Mouse (Mus musculus) thymus, postnatal 14 days (tissue): ENCODE data around the gene Ide.

ENCODE experiments used
- DNase-seq: peaks from one replicate; pipeline ENCODE4 v3.0.0; 2021

Gene Ide

GRCm38 (mm10) chr19:37332726-37333125 is 4.9 kb downstream of the Ide start:
- no peak for DNase-seq

DNA sequence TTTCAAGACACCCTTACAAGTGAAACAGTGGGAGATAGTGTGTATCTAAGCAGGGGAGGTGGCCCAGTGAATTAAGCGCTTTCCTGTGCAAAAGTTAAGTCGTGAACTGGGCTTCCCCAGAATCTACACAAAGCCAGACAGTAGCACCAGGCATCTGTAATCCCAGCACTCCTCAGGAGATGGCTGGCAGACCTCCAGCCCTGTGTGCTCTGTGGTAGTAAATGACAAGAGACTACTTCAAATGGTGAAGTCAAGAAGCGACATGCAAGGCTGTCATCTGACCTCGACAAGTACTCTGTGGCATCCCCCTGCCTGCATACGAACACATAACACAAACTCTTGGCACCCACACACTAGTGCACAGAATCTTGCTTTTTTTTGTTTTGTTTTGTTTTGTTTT is 10.4 kb downstream of the Ide start:
- DNase-seq: no peak

DNA sequence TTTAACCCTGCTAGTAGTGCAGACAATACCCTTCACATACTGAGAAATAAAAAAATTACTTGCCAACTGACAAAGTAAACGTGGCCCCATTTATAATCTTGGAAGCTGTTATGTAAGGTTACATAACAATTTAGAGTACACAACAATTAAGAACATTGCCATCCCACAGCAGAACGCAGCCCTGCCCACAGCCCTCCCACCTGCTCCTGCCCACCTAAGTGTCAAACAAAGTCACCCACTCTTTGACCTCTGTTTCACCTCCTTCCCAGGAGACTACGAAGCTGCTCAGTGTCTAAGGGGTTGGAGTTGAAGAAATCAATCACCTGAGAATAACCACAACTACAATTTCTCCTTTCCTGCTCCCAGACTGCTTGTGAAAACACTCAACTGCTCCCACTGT is 14.1 kb downstream of the Ide start:
- no peak for DNase-seq

DNA sequence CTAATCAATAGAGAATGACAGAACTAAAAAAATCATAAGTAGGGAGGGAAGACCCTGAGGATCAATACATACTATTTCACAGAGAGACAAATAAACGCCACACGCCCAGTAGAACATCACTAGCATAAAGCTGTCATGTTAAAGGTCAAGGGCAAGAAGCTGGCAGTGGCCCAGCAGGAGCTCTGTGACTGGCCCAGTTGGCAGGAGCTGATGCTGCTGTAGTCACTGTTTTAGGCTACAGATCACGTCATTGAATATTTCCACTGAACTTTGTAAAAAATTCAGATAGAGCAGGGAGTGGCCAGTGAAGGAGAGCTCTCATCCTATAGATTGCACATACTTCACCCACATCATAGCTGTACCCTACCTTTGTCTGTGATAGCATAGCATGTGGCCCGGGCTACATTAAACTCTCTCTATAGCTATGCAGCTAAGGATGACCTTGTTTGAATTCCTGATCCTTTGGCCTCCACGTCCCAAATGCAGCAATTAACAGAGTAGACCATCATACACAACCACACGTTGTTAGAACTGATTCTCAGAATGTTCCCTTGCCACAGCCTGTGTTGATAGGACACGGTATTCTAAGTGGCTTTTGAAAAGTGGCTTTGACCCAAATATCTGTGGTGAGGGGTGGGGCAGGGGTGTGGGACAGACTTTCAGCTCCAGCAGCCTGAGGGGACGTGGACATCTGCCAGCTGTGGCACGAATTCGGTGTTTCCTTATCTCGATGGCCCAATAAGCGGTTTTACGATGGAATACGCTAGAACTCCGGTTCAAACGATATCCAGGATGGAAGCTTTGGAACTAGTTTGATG is 16.6 kb downstream of the Ide start:
- no peak for DNase-seq

DNA sequence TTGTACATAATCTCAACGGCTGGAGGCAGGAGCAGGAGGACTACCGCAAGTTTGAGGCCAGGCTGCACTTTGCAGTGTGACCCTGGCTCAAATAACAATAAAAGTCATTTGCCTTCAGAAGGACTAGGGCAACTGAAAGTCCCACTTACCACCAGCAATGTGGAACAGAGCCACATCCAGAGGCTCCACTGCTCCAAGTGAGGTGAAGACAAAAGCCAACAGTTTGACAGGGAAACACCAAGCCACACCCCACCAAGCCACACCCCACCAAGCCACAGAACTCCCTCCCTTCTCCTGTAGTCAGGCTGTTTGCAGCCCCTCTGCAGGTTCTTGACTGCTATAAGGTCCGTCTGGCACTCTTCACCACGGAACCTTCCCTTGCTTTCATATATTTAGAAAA is 20.3 kb downstream of the Ide start:
- DNase-seq: no peak

DNA sequence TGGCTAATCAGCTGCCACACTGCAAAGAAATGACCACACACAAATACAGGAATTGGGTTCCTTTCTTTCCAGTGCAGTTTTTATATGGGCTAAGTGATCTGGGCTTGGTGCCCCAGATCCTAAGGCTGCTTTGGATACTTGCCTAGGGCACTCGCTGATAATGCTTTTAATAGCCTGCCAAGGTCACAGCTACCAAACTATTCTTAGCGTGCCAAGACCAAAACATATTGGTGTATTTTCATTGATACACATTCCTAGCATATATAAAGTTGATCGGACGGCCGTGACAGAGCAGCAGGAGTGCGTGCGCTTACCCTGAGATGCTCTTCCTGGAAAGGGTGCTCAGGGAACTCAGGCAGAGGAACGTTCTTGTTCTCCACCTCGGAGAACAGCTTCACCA is 22.6 kb downstream of the Ide start:
- DNase-seq: no peak

DNA sequence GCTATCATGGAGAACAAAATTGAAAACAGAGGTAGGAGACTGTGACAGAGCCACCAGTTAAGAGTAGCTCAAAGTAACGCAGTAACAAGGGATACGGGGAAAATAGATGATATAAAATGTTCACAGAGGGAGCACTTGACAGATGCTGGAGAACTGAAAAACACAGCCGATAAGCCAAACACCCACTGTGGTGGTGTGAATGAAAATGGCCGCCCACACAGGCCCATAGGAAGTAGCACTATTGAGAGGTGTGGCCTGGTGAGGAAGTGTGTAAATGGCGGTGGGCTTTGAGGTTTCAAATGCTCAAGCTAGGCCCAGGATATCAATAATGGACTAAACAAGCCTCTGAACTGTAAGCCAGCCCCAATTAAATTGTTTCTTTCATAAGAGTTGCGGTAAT is 26.2 kb downstream of the Ide start:
- no peak for DNase-seq

GRCm38 (mm10) chr19:37310133-37310532 is 27.5 kb downstream of the Ide start:
- no peak for DNase-seq

GRCm38 (mm10) chr19:37308941-37309340 is 28.7 kb downstream of the Ide start:
- DNase-seq: no peak

DNA sequence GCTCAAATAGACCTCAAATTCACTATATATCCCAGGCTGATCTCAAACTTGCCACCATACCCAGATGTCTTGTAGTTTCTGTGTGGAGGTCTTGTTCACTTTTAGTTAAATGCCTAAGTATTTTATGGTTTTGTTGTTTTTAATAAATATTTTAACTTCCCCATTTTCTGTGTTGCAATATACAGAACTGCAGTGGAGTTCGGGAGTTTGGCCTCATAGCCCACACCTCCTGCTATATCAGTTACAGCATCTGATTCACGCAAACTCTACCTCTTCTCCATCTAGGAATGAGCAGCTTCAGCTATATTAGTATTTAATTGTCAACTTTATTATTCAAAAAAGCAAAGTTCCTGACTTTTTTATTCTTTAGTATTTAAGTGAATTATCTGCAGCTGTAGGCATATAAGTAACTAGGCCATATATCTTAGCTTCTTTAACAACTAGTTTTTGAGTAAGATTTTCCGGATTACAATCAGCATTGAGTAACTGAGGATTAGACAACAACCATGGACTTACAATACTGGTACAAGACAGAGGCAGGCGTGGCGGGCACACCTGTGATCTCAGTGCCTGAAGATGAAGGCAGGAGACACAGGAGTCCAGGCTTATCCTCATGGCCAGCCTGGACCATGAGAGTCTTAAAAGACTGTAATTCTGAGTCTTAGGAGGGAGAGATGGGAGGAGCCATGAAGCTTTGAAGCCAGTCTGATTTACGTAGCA is 29.7 kb downstream of the Ide start:
- DNase-seq: no peak

GRCm38 (mm10) chr19:37306176-37306575 is 31.5 kb downstream of the Ide start:
- no peak for DNase-seq

DNA sequence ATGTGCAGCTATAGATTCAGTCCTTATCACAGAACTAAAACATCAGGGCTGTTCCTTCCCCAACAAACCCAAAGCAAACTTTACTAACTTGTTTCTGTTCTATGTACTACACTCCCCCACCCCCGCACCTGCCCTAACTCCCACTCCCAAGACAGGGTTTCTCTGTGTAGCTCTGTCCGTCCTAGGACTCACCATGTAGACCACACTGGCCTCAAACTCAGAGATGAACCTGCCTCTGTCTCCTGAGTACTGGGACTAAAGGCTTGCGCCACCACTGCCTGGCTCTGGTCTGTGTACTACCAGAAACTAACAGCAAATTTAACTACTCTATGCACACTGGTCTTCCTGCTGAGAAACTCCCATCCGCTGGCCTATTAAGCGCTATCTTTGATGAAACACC is 32.8 kb downstream of the Ide start:
- DNase-seq: no peak

- no peak for DNase-seq
These were observed 33.6 kb downstream of the Ide start for GRCm38 (mm10) chr19:37304006-37304405.

DNA sequence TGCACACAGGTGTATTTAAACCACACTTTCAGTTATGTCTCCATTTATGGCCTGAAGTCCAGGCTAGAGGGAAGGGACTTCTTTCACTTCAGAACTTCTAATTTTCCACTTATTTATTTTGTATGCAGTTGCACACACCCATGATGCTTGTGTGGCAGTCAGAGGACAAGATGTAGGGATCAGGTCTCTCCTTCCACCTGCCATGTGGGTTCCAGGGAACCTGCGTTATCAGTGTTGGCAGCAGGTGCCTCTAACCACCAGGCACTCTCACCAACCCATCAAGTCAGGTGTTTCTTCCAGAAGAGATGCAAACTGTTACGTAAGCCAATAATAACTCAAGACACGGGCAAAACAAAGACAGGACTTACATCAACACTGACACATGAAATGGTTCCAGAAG is 35.9 kb downstream of the Ide start:
- DNase-seq: no peak

DNA sequence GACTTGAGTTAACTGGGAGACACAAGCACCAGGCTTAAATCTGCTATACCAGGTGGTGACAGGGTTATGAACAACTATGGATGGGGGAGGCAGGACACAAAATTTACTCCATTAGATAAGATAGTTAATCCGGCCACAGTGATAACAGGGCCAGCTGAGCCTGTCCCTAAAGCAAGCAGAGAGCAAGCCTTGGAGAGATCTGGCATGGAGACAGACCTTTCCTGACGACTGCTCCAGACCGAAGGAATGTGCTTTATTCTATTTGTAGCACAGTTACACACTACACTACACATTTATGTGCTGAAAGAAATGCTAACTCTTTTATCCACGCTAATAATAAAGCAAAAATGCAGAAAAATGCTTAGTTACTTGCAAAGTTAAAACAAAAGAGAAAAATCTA is 46.0 kb downstream of the Ide start:
- no peak for DNase-seq

GRCm38 (mm10) chr19:37290906-37291305 is 46.7 kb downstream of the Ide start:
- no peak for DNase-seq

GRCm38 (mm10) chr19:37284775-37285174 is 52.9 kb downstream of the Ide start:
- DNase-seq: no peak

DNA sequence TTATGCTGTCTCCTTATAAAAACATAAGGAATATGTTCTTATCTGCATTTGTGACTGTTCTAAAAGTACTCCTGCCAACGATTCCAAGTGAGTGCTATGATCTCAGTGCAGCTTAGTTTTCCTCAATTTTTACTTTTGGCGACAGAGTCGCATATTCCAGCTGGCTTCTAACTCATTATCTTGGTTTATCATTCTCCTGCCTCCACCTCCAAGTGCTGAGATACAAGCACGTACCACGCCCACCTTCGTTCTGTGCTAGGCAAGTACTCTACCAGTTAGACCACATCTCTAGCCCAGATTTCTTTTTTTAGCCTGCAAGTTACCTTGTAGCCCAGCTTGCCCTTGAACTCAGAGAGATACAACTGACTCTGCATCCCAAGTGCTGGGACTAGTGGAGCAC is 54.5 kb downstream of the Ide start:
- no peak for DNase-seq

DNA sequence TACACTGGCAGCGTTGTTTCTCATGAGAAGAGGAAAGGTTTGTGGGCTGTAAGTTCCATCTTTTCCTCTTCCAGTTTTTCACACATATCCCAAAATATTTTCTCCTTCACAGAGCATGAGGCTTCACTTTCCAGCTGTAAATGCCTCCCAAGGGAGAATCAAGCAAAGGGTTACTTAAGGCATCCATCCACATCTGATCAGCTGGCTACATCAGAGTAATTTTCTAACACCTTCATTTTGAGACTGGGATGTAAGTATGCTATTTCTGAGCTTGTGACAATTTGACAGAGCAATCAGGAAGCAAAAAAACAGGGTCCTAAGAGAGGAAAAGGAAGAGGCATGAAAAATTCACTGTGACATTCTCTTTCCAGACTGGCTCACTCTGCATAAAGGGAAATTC is 55.9 kb downstream of the Ide start:
- DNase-seq: no peak

GRCm38 (mm10) chr19:37279194-37279593 is 58.5 kb downstream of the Ide start:
- DNase-seq: no peak

GRCm38 (mm10) chr19:37275555-37275954 is 62.1 kb downstream of the Ide start:
- no peak for DNase-seq

- DNase-seq: no peak
These were observed 68.5 kb downstream of the Ide start for GRCm38 (mm10) chr19:37269106-37269505.

- DNase-seq: peak; percentile 88
These were observed 72.1 kb downstream of the Ide start for GRCm38 (mm10) chr19:37265333-37266103.
